Mouse (Mus musculus) neural tube, embryonic 13.5 days (tissue): ENCODE measurements around the gene Hnrnpl. TPM values are rescaled to one million over a fixed set of nuclear protein-coding genes. Genes with fewer than 3 reads are reported as not detected.

Experiments
- ATAC-seq: fragments of 200-750 bp; cut with Nextera tagmentation; 2 replicates; pipeline ENCODE4 v1.8.0; 2017; ENCODE audit warnings: low read depth, mild to moderate bottlenecking, moderate TSS enrichment, moderate library complexity
- H3K27ac ChIP-seq: fragments of 300-500 bp; sonication (generic); replicated peaks from 2 replicates; pipeline ENCODE4 v1.5.1; 2015; ENCODE audit warnings: moderate library complexity, mild to moderate bottlenecking, inconsistent platforms
- H3K27me3 ChIP-seq: fragments of 300-500 bp; sonication (generic); 2 replicates; pipeline ENCODE4 v1.6.1; 2015; ENCODE audit warnings: mild to moderate bottlenecking, inconsistent platforms
- H3K36me3 ChIP-seq: fragments of 300-500 bp; sonication (generic); 2 replicates; pipeline ENCODE4 v1.6.1; 2015; ENCODE audit warnings: mild to moderate bottlenecking, inconsistent platforms
- H3K4me1 ChIP-seq: fragments of 300-500 bp; sonication (generic); replicated peaks from 2 replicates; pipeline ENCODE4 v1.6.1; 2015; ENCODE audit warnings: inconsistent platforms
- H3K4me2 ChIP-seq: fragments of 300-500 bp; sonication (generic); 2 replicates; pipeline ENCODE4 v1.6.1; 2015; ENCODE audit warnings: inconsistent platforms, mild to moderate bottlenecking, moderate library complexity
- H3K4me3 ChIP-seq: fragments of 300-500 bp; sonication (generic); 2 replicates; pipeline ENCODE4 v1.5.1; 2015; ENCODE audit warnings: mild to moderate bottlenecking, inconsistent platforms
- H3K9ac ChIP-seq: fragments of 300-500 bp; sonication (generic); 2 replicates; pipeline ENCODE4 v1.6.1; 2015; ENCODE audit warnings: moderate library complexity, mild to moderate bottlenecking, inconsistent platforms
- H3K9me3 ChIP-seq: fragments of 300-500 bp; sonication (generic); 2 replicates; pipeline ENCODE4 v1.6.1; 2016; ENCODE audit warnings: inconsistent platforms
- WGBS: fragments of 180-500 bp; shearing (Covaris S2); methylation state at CpG from one replicate; pipeline ENCODE4 v1.1.7; 2015; 5-methylcytosine and 5-hydroxymethylcytosine counted together
- polyA plus RNA-seq: library from polyadenylated mRNA; unstranded; fragments of >200 nt; fragmentation: Nextera tagmentation; extraction: Ambion mirVana; gene quantifications from 2 replicates; pipeline ENCODE4 v1.2.1, GENCODE M21; 2015

The Hnrnpl gene
- polyA plus RNA-seq, 1 experiment from 2014 or later = 214 TPM

GRCm38 (mm10) chr7:28774164-28774563, 34.2 kb upstream of the Hnrnpl start:
- H3K27me3 ChIP-seq = no peaks in the 10 kb centered on the region
- 42% methylated on average over 12 of the region's 12 CpGs for WGBS
- no peaks in the 10 kb centered on the region for H3K9me3 ChIP-seq
- peaks cover 36% of the 10 kb centered on the region for H3K36me3 ChIP-seq
- H3K4me2 ChIP-seq = no peak overlapping the region
- peak; percentile 66 for ATAC-seq
- H3K9ac ChIP-seq = 0 out of 2 replicates have a peak overlapping the region, but pooled peaks have one; percentile 26
- peak overlapping the region; percentile 61 for H3K27ac ChIP-seq
- no peak overlapping the region for H3K4me3 ChIP-seq
- peaks cover 11% of the 10 kb centered on the region for H3K4me1 ChIP-seq

- Histone ChIP-seq H3K27ac (no peak overlapping the region; the same call in 1 of the 2 replicates), H3K4me3 (no peak overlapping the region), H3K9ac (no peak overlapping the region), H3K36me3 (peaks cover 36% of the 10 kb centered on the region), H3K4me2 (no peak overlapping the region), H3K27me3 (no peaks in the 10 kb centered on the region), H3K4me1 (peaks cover 8% of the 10 kb centered on the region), H3K9me3 (no peaks in the 10 kb centered on the region)
- WGBS = 75% methylated on average over 7 of the region's 7 CpGs
- no peak for ATAC-seq
Observed at GRCm38 (mm10) chr7:28775129-28775528, 33.2 kb upstream of the Hnrnpl start.

GRCm38 (mm10) chr7:28778825-28779224, 29.5 kb upstream of the Hnrnpl start:
- Histone ChIP-seq H3K27me3 (no peaks in the 10 kb centered on the region), H3K4me2 (no peak overlapping the region), H3K36me3 (peaks cover 39% of the 10 kb centered on the region), H3K9me3 (no peaks in the 10 kb centered on the region), H3K4me3 (no peak overlapping the region), H3K27ac (no peak overlapping the region), H3K9ac (no peak overlapping the region), H3K4me1 (peaks cover 13% of the 10 kb centered on the region)
- no peak for ATAC-seq
- 85% methylated on average over 9 of the region's 9 CpGs for WGBS

- peak; percentile 48; the same call in 1 of the 2 replicates for ATAC-seq
- Histone ChIP-seq H3K9ac (0 out of 2 replicates have a peak overlapping the region, but pooled peaks have one; percentile 1), H3K4me2 (no peak overlapping the region), H3K36me3 (peaks cover 41% of the 10 kb centered on the region), H3K27ac (no peak overlapping the region; the same call in 1 of the 2 replicates), H3K9me3 (no peaks in the 10 kb centered on the region), H3K4me1 (peaks cover 6% of the 10 kb centered on the region), H3K27me3 (no peaks in the 10 kb centered on the region), H3K4me3 (no peak overlapping the region)
- 47% methylated on average over 6 of the region's 6 CpGs for WGBS
Observed at GRCm38 (mm10) chr7:28780067-28780658, 28.2 kb upstream of the Hnrnpl start.

GRCm38 (mm10) chr7:28780857-28781256, 27.5 kb upstream of the Hnrnpl start:
- H3K9ac ChIP-seq = 0 out of 2 replicates have a peak overlapping the region, but pooled peaks have one; percentile 1
- ATAC-seq = no peak
- H3K36me3 ChIP-seq = peaks cover 48% of the 10 kb centered on the region
- no peak overlapping the region for H3K4me2 ChIP-seq
- peaks cover 6% of the 10 kb centered on the region for H3K4me1 ChIP-seq
- no peaks in the 10 kb centered on the region for H3K9me3 ChIP-seq
- H3K4me3 ChIP-seq = no peak overlapping the region
- WGBS = 87% methylated on average over 7 of the region's 7 CpGs
- H3K27ac ChIP-seq = no peak overlapping the region; the same call in 1 of the 2 replicates
- no peaks in the 10 kb centered on the region for H3K27me3 ChIP-seq

GRCm38 (mm10) chr7:28781261-28781663, 27.1 kb upstream of the Hnrnpl start:
- Histone ChIP-seq H3K4me3 (no peak overlapping the region), H3K36me3 (peaks cover 51% of the 10 kb centered on the region), H3K4me1 (peaks cover 6% of the 10 kb centered on the region), H3K4me2 (no peak overlapping the region), H3K27ac (no peak overlapping the region), H3K27me3 (no peaks in the 10 kb centered on the region), H3K9ac (no peak overlapping the region), H3K9me3 (no peaks in the 10 kb centered on the region)
- ATAC-seq = no peak
- 93% methylated on average over 8 of the region's 8 CpGs for WGBS

- Histone ChIP-seq H3K9ac (no peak overlapping the region), H3K36me3 (peaks cover 53% of the 10 kb centered on the region), H3K27ac (no peak overlapping the region), H3K27me3 (no peaks in the 10 kb centered on the region), H3K4me3 (no peak overlapping the region), H3K4me1 (peaks cover 4% of the 10 kb centered on the region), H3K4me2 (no peak overlapping the region), H3K9me3 (no peaks in the 10 kb centered on the region)
- WGBS = 71% methylated on average over 5 of the region's 5 CpGs
- no peak for ATAC-seq
Observed at GRCm38 (mm10) chr7:28785161-28785560, 23.2 kb upstream of the Hnrnpl start.

GRCm38 (mm10) chr7:28787884-28788283, 20.5 kb upstream of the Hnrnpl start:
- H3K9ac ChIP-seq = no peak overlapping the region
- peaks cover 49% of the 10 kb centered on the region for H3K36me3 ChIP-seq
- H3K4me2 ChIP-seq = no peak overlapping the region
- no peaks in the 10 kb centered on the region for H3K9me3 ChIP-seq
- H3K4me3 ChIP-seq = no peak overlapping the region
- no peaks in the 10 kb centered on the region for H3K4me1 ChIP-seq
- WGBS = 93% methylated on average over 9 of the region's 9 CpGs
- H3K27ac ChIP-seq = no peak overlapping the region
- no peak for ATAC-seq
- no peaks in the 10 kb centered on the region for H3K27me3 ChIP-seq

- Histone ChIP-seq H3K9ac (no peak within 1 kb of the TSS), H3K27me3 (no peaks in the 10 kb centered on the region), H3K4me2 (no peak within 1 kb of the TSS), H3K27ac (no peak within 1 kb of the TSS), H3K36me3 (peaks cover 43% of the 10 kb centered on the region), H3K4me3 (no peak within 1 kb of the TSS), H3K4me1 (no peaks in the 10 kb centered on the region), H3K9me3 (no peaks in the 10 kb centered on the region)
- WGBS = 64% methylated on average over 5 of the region's 5 CpGs
- no peak for ATAC-seq
Observed at GRCm38 (mm10) chr7:28788307-28789195, 19.8 kb upstream of the Hnrnpl start, which contains the start of gene Rinl. Rinl (plus strand) TSS chr7:28788969.

- Histone ChIP-seq H3K27ac (no peak overlapping the region), H3K27me3 (no peaks in the 10 kb centered on the region), H3K4me1 (no peaks in the 10 kb centered on the region), H3K4me3 (no peak overlapping the region), H3K9me3 (no peaks in the 10 kb centered on the region), H3K9ac (no peak overlapping the region), H3K4me2 (no peak overlapping the region), H3K36me3 (peaks cover 36% of the 10 kb centered on the region)
- ATAC-seq = no peak
- 80% methylated on average over 3 of the region's 3 CpGs for WGBS
Observed at GRCm38 (mm10) chr7:28789235-28789634, 19.1 kb upstream of the Hnrnpl start.

GRCm38 (mm10) chr7:28790066-28790806, 18.1 kb upstream of the Hnrnpl start:
- Histone ChIP-seq H3K4me2 (no peak overlapping the region), H3K9ac (no peak overlapping the region), H3K4me3 (no peak overlapping the region), H3K27ac (no peak overlapping the region), H3K4me1 (no peaks in the 10 kb centered on the region), H3K9me3 (no peaks in the 10 kb centered on the region), H3K36me3 (peaks cover 27% of the 10 kb centered on the region), H3K27me3 (no peaks in the 10 kb centered on the region)
- ATAC-seq = no peak
- 57% methylated on average over 8 of the region's 8 CpGs for WGBS

- Histone ChIP-seq H3K4me3 (no peak overlapping the region), H3K36me3 (peaks cover 13% of the 10 kb centered on the region; the same call in 1 of the 2 replicates), H3K4me2 (no peak overlapping the region), H3K9ac (no peak overlapping the region), H3K27me3 (no peaks in the 10 kb centered on the region), H3K27ac (no peak overlapping the region), H3K9me3 (no peaks in the 10 kb centered on the region), H3K4me1 (peaks cover 5% of the 10 kb centered on the region)
- no peak for ATAC-seq
Observed at GRCm38 (mm10) chr7:28791706-28792105, 16.6 kb upstream of the Hnrnpl start.
